Mouse (Mus musculus) megakaryocyte, embryonic 14.5 days (primary cell): ENCODE data around the gene Fam89b.

Experiments
- FLI1 ChIP-seq: IDR thresholded peaks from 2 replicates; pipeline ENCODE4 v1.6.1; 2012; ENCODE audit warnings: low read length, inconsistent platforms, mixed read lengths
- GATA1 ChIP-seq: IDR thresholded peaks from 3 replicates; pipeline ENCODE4 v1.6.1; 2012; ENCODE audit warnings: mixed read lengths, low read length, inconsistent platforms, borderline replicate concordance

DNA sequence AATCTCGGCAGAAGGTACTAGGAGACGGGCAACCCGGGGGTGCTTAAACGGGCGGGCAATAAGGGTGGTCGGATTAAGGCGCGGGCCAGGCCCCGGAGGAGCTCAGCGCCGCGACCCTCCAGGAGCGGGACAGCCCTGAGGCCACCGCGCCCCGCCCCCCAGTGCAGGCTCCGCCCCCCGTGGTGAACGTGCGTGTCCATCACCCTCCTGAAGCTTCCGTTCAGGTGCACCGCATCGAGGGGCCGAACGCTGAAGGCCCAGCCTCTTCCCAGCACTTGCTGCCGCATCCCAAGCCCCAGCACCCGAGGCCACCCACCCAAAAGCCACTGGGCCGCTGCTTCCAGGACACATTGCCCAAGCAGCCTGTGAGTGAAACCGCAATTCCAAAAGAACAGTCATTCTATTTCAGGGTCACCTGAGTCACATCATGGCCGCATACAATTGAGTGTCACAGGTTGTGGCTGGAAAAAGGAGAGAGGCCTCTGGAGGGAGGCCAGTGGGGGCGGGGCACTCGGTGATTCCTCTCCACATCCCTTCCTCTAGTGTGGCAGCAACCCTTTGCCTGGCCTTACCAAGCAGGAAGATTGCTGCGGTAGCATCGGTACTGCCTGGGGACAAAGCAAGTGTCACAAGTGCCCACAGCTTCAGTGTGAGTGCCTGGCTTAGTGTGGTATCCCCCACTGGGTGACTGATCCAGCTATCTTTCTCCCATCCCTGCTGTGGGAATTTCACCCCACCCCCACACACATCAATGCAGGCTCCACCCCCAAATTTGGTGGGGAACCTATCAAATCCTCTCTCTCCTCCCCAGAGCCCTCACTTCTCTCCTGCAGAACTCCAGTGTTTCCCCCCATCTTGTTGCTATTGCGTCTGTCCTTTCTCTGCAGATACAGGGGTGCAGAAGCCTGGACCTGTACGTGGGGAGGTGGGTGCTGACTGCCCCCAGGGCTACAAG lies 16.6 kb upstream of the Fam89b start:
- TF ChIP-seq GATA1: no peak
- no peak for TF ChIP-seq FLI1
